Comparison of ENCODE assay signal across 24 mouse cellular contexts in the genomic region with DNA sequence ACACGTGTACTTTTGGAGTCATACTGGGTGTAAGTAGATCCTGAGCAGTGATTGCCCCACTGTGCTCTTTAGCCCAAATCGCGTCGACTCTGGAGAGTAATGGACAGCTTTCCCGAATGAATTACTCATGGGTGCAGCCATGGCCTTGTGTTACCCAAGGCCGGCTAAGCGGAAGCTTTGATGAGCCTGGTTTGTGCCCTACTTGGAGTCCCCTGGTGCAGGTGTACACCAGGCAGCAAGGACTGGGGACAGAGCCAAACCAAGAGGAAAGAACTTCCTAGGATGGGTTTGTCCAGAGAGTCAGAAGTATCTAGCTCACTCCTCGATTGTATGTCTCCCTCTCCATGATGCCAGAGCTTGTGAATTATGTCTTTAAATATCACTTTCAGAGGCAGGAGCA.
A peak's percentile ranks its signal among the peaks of the same experiment; 100 is the strongest.
DNase-seq lines count a peak whose midpoint lies in the region; ATAC-seq lines count a peak whose summit lies in the region.
"Had no signal": no experiment of that assay in that cellular context is flagged by ENCODE, and none has a peak within 500 bp of the region (broad histone marks: within the 10 kb centered on the region; RNA-seq: fewer than 3 reads in every experiment).

No protein-coding gene starts in this region.

- no peaks in the 10 kb centered on the region for H3K36me3 ChIP-seq in kidney, embryonic 14.5 days (ENCODE audit: control insufficient read depth, insufficient read depth, low read length)
- H3K36me3 ChIP-seq: embryonic facial prominence, embryonic 10.5 days; embryonic facial prominence, embryonic 12.5 days; forebrain, embryonic 15.5 days had no signal

- 89% methylated on average over 8 of the region's 8 CpGs for WGBS in kidney, embryonic 14.5 days

- no peaks in the 10 kb centered on the region for H3K9me3 ChIP-seq in kidney, embryonic 14.5 days (ENCODE audit: control insufficient read depth, low read length)
- H3K9me3 ChIP-seq: embryonic facial prominence, embryonic 10.5 days; embryonic facial prominence, embryonic 12.5 days; forebrain, embryonic 13.5 days; forebrain, embryonic 15.5 days; G1E had no signal

- no peaks in the 10 kb centered on the region for H3K27me3 ChIP-seq in kidney, embryonic 14.5 days (ENCODE audit: control insufficient read depth, insufficient read depth, low read length)
- H3K27me3 ChIP-seq: CH12.LX; embryonic facial prominence, embryonic 12.5 days; forebrain, embryonic 13.5 days; forebrain, embryonic 15.5 days; Patski had no signal

- peak; percentile 44 to 84 for DNase-seq in adrenal gland, adult (ENCODE audit: inconsistent age in 2 of 2, low spot score in 1 of 2)
- DNase-seq in adrenal gland, postnatal 4 days (ENCODE audit: low spot score in 2 of 2), result no peak
- DNase-seq in adrenal gland, adult 2 months, result peak; percentile 71
- DNase-seq in adrenal gland, postnatal 10 days, result peak; percentile 29
- peak; percentile 10 for DNase-seq in adrenal gland, postnatal 25 days
- DNase-seq in layer of hippocampus, postnatal 25 days (ENCODE audit: extremely low spot score in 1 of 2, low spot score in 1 of 2), result no peak
- no peak for DNase-seq in spleen, postnatal 4 days (ENCODE audit: low spot score in 2 of 2)
- DNase-seq: B cell, adult 2 months; cerebellum, adult 11-12 months; cerebellum, adult 2 months; cerebellum, adult 9-10 months; cerebellum, postnatal 10 days; cerebellum, postnatal 25 days; forebrain, postnatal 0 days had no signal

- H3K4me2 ChIP-seq in kidney, embryonic 14.5 days (replicated peaks; ENCODE audit: low read depth, low read length), result no peak overlapping the region
- H3K4me2 ChIP-seq: embryonic facial prominence, embryonic 12.5 days; forebrain, embryonic 13.5 days; forebrain, embryonic 15.5 days had no signal

- H3K4me3 ChIP-seq in kidney, embryonic 14.5 days (ENCODE audit: low read length), result no peak overlapping the region
- H3K4me3 ChIP-seq: embryonic facial prominence, embryonic 10.5 days; embryonic facial prominence, embryonic 12.5 days; forebrain, embryonic 13.5 days; forebrain, embryonic 15.5 days had no signal

- H3K9ac ChIP-seq in kidney, embryonic 14.5 days (ENCODE audit: low read depth, low read length), result no peak overlapping the region
- H3K9ac ChIP-seq: embryonic facial prominence, embryonic 12.5 days; forebrain, embryonic 13.5 days; forebrain, embryonic 15.5 days; forebrain, postnatal 0 days had no signal

- H3K4me1 ChIP-seq in kidney, embryonic 14.5 days (ENCODE audit: control insufficient read depth, insufficient read depth, low read length), result no peaks in the 10 kb centered on the region
- H3K4me1 ChIP-seq: embryonic facial prominence, embryonic 12.5 days had no signal

- no peak overlapping the region for H3K27ac ChIP-seq in kidney, embryonic 14.5 days (ENCODE audit: low read depth, low read length)
- H3K27ac ChIP-seq: embryonic facial prominence, embryonic 10.5 days; embryonic facial prominence, embryonic 12.5 days; forebrain, embryonic 13.5 days; forebrain, embryonic 15.5 days had no signal

- no peak for ATAC-seq in kidney, embryonic 14.5 days (ENCODE audit: low FRiP score, low TSS enrichment)
- ATAC-seq: activated CD4-positive, CD25-positive, alpha-beta regulatory T cell, adult 4 months; CD4-positive, CD25-positive, alpha-beta regulatory T cell, adult 4 months; forebrain, embryonic 13.5 days; forebrain, embryonic 15.5 days; forebrain, postnatal 0 days; Patski had no signal

Comparison
In these comparisons a context has a peak if more than half of its experiments do, and no peak if none do; other contexts are left out.
1. DNase-seq: peak in adrenal gland, adult (2 of 2), adrenal gland, adult 2 months (single experiment), adrenal gland, postnatal 10 days (single experiment) and adrenal gland, postnatal 25 days (single experiment); none in adrenal gland, postnatal 4 days (0 of 2), layer of hippocampus, postnatal 25 days (0 of 2) and spleen, postnatal 4 days (0 of 2).